Mouse (Mus musculus) olfactory bulb, adult 2 months (tissue): ENCODE results near the gene Gm49395.

Experiments used
- CTCF ChIP-seq: fragments of 200-500 bp; IDR thresholded peaks from 2 replicates; pipeline ENCODE4 v1.5.1; 2012; ENCODE audit warnings: low read depth, mild to moderate bottlenecking, low read length, moderate library complexity; ENCODE audit not compliant: insufficient read depth
- POLR2A ChIP-seq: fragments of 200-500 bp; IDR thresholded peaks from 2 replicates; pipeline ENCODE4 v1.6.1; 2012; ENCODE audit warnings: mild to moderate bottlenecking, low read depth, low read length, moderate library complexity; ENCODE audit not compliant: insufficient read depth

GRCm38 (mm10) chr13:115130035-115130434, 28.3 kb upstream of the Gm49395 start:
- no peak for TF ChIP-seq CTCF
- TF ChIP-seq POLR2A, result no peak
